Mouse (Mus musculus) small intestine, adult 2 months (tissue): Measurements from ENCODE around the gene Tm9sf4. TPM values are rescaled to one million over a fixed set of nuclear protein-coding genes. Genes with fewer than 3 reads are reported as not detected.

Experiments
- H3K27ac ChIP-seq: fragments of 200-500 bp; 2 replicates; pipeline ENCODE4 v1.5.1; 2012; ENCODE audit warnings: low read depth, low read length, control low read depth, inconsistent platforms; ENCODE audit not compliant: insufficient read depth
- H3K27me3 ChIP-seq: fragments of 200-500 bp; 2 replicates; pipeline ENCODE4 v1.6.1; 2012; ENCODE audit warnings: mild to moderate bottlenecking, moderate library complexity, low read length, inconsistent platforms; ENCODE audit not compliant: control insufficient read depth, insufficient read depth
- H3K36me3 ChIP-seq: fragments of 200-500 bp; 2 replicates; pipeline ENCODE4 v1.6.1; 2012; ENCODE audit warnings: mild to moderate bottlenecking, low read length, control low read depth, inconsistent platforms; ENCODE audit not compliant: control insufficient read depth, insufficient read depth
- H3K4me1 ChIP-seq: fragments of 200-500 bp; 2 replicates; pipeline ENCODE4 v1.6.1; 2012; ENCODE audit warnings: low read length, inconsistent platforms, mixed read lengths; ENCODE audit not compliant: control insufficient read depth, insufficient read depth, insufficient read length
- H3K4me3 ChIP-seq: fragments of 200-500 bp; 2 replicates; pipeline ENCODE4 v1.5.1; 2012; ENCODE audit warnings: low read depth, mild to moderate bottlenecking, control low read depth, inconsistent platforms, low read length, moderate library complexity
- CTCF ChIP-seq: fragments of 200-500 bp; IDR thresholded peaks from 2 replicates; pipeline ENCODE4 v1.5.1; 2012; ENCODE audit warnings: low read depth, mild to moderate bottlenecking, control low read depth, inconsistent platforms, low read length, moderate library complexity, mixed read lengths; ENCODE audit not compliant: insufficient replicate concordance, insufficient read length; ENCODE audit errors: extremely low read depth
- POLR2A ChIP-seq: fragments of 200-500 bp; IDR thresholded peaks from 2 replicates; pipeline ENCODE4 v1.6.1; 2012; ENCODE audit warnings: low read depth, mild to moderate bottlenecking, control low read depth, inconsistent platforms, low read length, moderate library complexity
- WGBS: fragments of 180-500 bp; shearing (Covaris S2); methylation state at CpG from one replicate; pipeline ENCODE4 v1.1.7; 2018; 5-methylcytosine and 5-hydroxymethylcytosine counted together
- polyA plus RNA-seq: library from polyadenylated mRNA; depleted of rRNA; stranded (reverse); fragments of >200 nt; gene quantifications from 2 replicates; pipeline ENCODE4 v1.2.3, GENCODE M21; 2012

The Tm9sf4 gene
- polyA plus RNA-seq, 1 experiment, result 27.9 TPM

DNA sequence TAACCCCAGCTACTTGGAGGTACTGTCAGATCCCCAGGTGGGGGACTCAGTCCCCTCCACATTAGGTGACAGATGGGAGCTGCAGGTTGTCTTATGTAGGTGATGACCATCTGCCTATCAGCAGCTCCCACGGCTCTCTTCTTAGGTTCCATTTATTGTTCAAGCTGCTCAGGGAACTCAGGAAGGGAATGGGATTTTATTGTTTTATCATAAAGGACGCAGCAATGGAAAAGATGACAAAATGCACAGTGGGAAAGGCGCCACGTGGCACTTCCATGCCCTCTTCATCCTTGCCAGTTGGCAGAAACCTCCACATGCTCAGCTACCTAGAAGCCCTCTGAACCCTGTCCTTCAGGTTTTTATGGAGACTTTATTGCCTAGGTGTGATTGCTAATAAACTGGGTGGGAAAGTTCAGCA lies 8.1 kb upstream of the Tm9sf4 start:
- WGBS, result 29% methylated on average over 4 of the region's 4 CpGs
- H3K27me3 ChIP-seq, result no peaks in the 10 kb centered on the region
- no peaks in the 10 kb centered on the region for H3K36me3 ChIP-seq
- H3K4me3 ChIP-seq, result no peak overlapping the region
- peak overlapping the region; percentile 49 for H3K27ac ChIP-seq
- peaks cover 13% of the 10 kb centered on the region; the same call in 1 of the 2 replicates for H3K4me1 ChIP-seq
- TF ChIP-seq POLR2A (no peak), CTCF (no peak)

DNA sequence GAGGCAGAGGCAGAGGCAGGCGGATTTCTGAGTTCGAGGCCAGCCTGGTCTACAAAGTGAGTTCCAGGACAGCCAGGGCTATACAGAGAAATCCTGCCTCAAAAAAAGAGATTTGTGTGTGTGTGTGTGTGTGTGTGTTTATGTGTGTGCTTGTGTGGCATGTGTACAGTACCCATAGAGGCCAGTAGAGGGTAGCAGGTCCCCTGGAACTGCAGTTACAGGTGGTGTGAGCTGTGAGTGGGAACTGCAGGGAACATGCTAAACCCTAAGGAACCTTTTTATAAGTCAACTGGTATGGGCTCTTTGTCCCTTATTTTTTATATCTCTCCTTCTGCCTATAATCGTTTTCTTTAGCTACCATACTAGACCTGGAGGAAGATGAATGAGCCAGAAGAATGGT lies 3.8 kb upstream of the Tm9sf4 start:
- no peaks in the 10 kb centered on the region for H3K27me3 ChIP-seq
- H3K36me3 ChIP-seq, result no peaks in the 10 kb centered on the region
- H3K4me1 ChIP-seq, result peaks cover 13% of the 10 kb centered on the region; the same call in 1 of the 2 replicates
- no peak overlapping the region for H3K27ac ChIP-seq
- 91% methylated on average over 1 of the region's 3 CpGs for WGBS
- no peak for TF ChIP-seq CTCF
- no peak for TF ChIP-seq POLR2A
- no peak overlapping the region for H3K4me3 ChIP-seq

DNA sequence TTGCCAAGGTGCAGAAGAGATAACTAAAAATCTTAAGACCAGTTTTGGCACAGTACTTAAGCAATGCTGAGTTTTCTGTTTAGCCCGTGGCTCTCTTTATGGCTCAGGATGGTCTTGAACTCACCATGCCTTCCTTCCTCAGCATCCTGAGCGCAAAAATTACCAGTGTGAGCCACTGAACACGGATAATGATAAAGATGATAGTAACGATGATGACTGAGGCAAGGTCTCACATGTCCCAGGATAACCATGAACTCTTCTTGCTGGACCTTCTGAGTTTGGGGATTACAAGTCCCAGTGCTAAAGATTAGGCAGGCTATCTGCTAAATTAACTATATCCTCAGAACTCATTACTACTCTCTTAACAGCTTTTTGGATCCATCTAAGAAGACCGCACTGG lies 970 bp upstream of the Tm9sf4 start:
- Histone ChIP-seq H3K4me3 (no peak overlapping the region), H3K36me3 (no peaks in the 10 kb centered on the region; the same call in 1 of the 2 replicates), H3K27me3 (no peaks in the 10 kb centered on the region), H3K4me1 (peaks cover 3% of the 10 kb centered on the region; the same call in 1 of the 2 replicates), H3K27ac (no peak overlapping the region)
- TF ChIP-seq CTCF, result no peak
- TF ChIP-seq POLR2A, result no peak
- WGBS, result 84% methylated on average over 5 of the region's 5 CpGs

DNA sequence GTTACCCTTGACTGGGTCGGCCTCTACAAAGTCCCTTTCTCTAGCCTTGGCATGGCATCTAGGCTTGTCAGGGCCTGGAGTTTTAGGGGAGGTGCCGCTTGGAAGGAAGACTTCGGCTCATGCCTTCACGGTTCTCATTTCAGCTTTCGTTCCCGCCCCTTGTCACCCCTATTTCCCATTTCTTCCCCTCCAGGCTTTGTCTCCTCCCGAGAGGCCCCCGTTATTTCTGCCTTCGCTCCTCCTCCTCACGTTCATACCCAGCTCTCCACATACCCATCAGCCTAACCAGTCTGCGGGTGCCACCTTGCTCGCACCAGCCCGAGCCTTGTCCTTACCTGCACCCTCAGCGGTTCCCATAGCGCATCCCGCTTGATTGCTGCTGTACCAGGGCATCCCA lies 579 bp downstream of the Tm9sf4 start:
- Histone ChIP-seq H3K4me1 (peaks cover 3% of the 10 kb centered on the region; the same call in 1 of the 2 replicates), H3K36me3 (no peaks in the 10 kb centered on the region; the same call in 1 of the 2 replicates), H3K27me3 (no peaks in the 10 kb centered on the region), H3K27ac (peak overlapping the region; percentile 93), H3K4me3 (peak overlapping the region; percentile 82)
- no peak for TF ChIP-seq CTCF
- TF ChIP-seq POLR2A, result no peak
- WGBS, result 0% methylated on average over 16 of the region's 16 CpGs

DNA sequence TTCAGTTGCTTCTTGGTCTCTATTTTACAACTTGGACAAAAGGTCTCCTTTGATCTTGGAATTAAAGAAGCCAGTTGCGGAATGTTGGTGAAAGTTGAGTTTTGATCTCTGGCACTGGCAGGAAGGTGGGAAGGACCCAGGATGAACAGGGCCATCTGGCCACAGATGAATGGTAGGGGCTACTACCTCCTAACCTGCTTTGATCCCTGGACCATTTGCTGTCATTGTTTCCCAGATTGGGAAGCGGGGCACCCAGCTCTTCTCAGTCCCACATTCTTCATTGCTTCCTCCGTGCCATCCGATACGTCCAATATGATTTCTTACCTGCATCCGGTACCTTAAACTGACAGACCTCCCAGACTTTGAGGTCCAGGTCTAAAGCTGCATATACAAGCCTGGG lies 6.0 kb downstream of the Tm9sf4 start:
- H3K4me1 ChIP-seq, result peaks cover 7% of the 10 kb centered on the region; the same call in 1 of the 2 replicates
- TF ChIP-seq POLR2A, result no peak
- no peak for TF ChIP-seq CTCF
- H3K27me3 ChIP-seq, result no peaks in the 10 kb centered on the region
- no peak overlapping the region for H3K4me3 ChIP-seq
- H3K27ac ChIP-seq, result no peak overlapping the region
- peaks cover 4% of the 10 kb centered on the region; the same call in 1 of the 2 replicates for H3K36me3 ChIP-seq
- WGBS, result 93% methylated on average over 6 of the region's 6 CpGs

DNA sequence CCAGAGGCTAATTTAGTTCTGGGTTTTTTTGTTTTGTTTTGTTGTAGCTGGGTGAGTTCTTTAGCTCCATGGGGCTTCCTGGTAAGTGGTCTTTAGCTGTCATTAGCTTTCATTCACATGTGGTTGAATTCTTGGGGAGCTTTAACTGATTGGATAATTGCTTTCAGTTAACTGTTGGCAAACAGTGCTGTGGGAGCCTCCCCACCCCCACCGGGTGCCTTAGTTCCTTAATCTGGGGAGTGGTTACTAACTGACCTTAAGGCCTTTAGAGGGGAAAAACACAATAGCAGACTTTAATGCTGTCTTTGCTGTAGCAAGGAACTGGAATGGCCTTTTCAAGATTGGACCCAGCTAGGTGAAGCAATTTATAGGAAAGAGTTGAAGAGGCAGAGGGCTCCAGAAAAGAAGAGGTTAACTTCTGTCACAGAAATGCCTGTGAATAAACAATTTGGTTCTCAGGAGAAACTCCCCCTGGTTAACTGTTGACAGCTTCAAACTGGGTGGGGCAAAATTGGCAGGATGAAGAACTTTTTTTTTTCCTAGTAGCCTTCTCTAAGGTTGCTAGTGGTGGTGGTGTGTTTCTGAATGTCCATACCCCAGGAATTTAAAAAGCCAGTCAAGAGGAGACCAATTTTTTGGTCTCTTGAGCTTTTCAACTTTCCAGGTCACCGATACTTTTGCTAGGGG lies 7.2 kb downstream of the Tm9sf4 start:
- 22% methylated on average over 2 of the region's 2 CpGs for WGBS
- H3K4me3 ChIP-seq, result no peak overlapping the region
- no peak for TF ChIP-seq CTCF
- no peak for TF ChIP-seq POLR2A
- H3K27ac ChIP-seq, result no peak overlapping the region
- peaks cover 6% of the 10 kb centered on the region; the same call in 1 of the 2 replicates for H3K4me1 ChIP-seq
- H3K36me3 ChIP-seq, result peaks cover 4% of the 10 kb centered on the region; the same call in 1 of the 2 replicates
- no peaks in the 10 kb centered on the region for H3K27me3 ChIP-seq

DNA sequence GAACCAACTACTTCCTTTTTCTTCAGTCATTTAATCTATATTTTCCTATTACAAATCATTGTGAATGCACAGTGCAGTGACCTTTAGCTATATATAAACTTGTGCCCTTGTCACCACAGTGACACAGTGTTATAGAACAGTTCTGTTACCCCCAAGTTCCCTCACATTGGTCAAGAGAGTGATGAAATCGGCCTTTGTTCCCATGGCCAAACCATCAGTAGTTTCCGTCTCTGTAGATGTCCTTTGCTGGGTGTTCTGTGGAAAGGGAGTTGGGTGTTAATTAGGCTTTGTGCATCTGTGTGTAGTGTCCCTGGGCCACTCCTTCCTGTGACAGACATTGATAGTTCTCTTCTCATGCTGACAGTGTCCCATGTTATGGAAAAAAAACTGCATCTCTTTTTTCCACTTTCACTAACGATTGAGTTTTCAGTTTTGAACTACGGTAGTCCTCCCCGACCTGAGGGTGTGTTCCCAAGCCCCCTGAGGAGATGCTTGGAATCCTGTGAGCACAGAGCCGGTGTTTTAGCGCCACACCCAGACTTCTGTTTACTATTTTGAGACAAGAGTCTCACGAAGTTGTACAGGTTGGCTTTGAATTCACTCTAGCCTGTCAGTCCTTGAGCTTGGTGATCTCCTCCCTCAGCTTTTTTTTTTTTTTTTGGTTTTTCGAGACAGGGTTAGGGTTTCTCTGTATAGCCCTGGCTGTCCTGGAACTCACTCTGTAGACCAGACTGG lies 9.6 kb downstream of the Tm9sf4 start:
- TF ChIP-seq POLR2A (no peak), CTCF (no peak)
- 0 out of 2 replicates have a peak, but pooled peaks cover 4% of the 10 kb centered on the region for H3K36me3 ChIP-seq
- H3K27ac ChIP-seq, result no peak overlapping the region
- H3K27me3 ChIP-seq, result no peaks in the 10 kb centered on the region
- H3K4me3 ChIP-seq, result no peak overlapping the region
- peaks cover 6% of the 10 kb centered on the region; the same call in 1 of the 2 replicates for H3K4me1 ChIP-seq
- WGBS, result 80% methylated on average over 9 of the region's 9 CpGs
